Mouse (Mus musculus) lung, embryonic 15.5 days (tissue): ENCODE results near the gene Srpr. TPM values are rescaled to one million over a fixed set of nuclear protein-coding genes. Genes with fewer than 3 reads are reported as not detected.

Experiments used
- ATAC-seq: fragments of 200-750 bp; cut with Nextera tagmentation; 2 replicates; pipeline ENCODE4 v1.8.0; 2017; ENCODE audit warnings: moderate number of reproducible peaks, borderline replicate concordance; ENCODE audit not compliant: low FRiP score, low TSS enrichment; ENCODE audit errors: extremely low read depth
- H3K27ac ChIP-seq: fragments of 300-500 bp; sonication (generic); 2 replicates; pipeline ENCODE4 v1.5.1; 2015; ENCODE audit warnings: moderate library complexity, mild to moderate bottlenecking, inconsistent platforms
- H3K27me3 ChIP-seq: fragments of 300-500 bp; sonication (generic); 2 replicates; pipeline ENCODE4 v1.6.1; 2015; ENCODE audit warnings: inconsistent platforms
- H3K36me3 ChIP-seq: fragments of 300-500 bp; sonication (generic); 2 replicates; pipeline ENCODE4 v1.6.1; 2015; ENCODE audit warnings: inconsistent platforms
- H3K4me1 ChIP-seq: fragments of 300-500 bp; sonication (generic); 2 replicates; pipeline ENCODE4 v1.6.1; 2015; ENCODE audit warnings: inconsistent platforms
- H3K4me2 ChIP-seq: fragments of 300-500 bp; sonication (generic); 2 replicates; pipeline ENCODE4 v1.6.1; 2015; ENCODE audit warnings: inconsistent platforms, mild to moderate bottlenecking, moderate library complexity
- H3K4me3 ChIP-seq: fragments of 300-500 bp; sonication (generic); 2 replicates; pipeline ENCODE4 v1.5.1; 2015; ENCODE audit warnings: mild to moderate bottlenecking, inconsistent platforms
- H3K9ac ChIP-seq: fragments of 300-500 bp; sonication (generic); 2 replicates; pipeline ENCODE4 v1.6.1; 2015; ENCODE audit warnings: inconsistent platforms
- H3K9me3 ChIP-seq: fragments of 300-500 bp; sonication (generic); 2 replicates; pipeline ENCODE4 v1.6.1; 2016; ENCODE audit warnings: inconsistent platforms
- WGBS: fragments of 180-500 bp; shearing (Covaris S2); methylation state at CpG from one replicate; pipeline ENCODE4 v1.1.7; 2015; 5-methylcytosine and 5-hydroxymethylcytosine counted together
- polyA plus RNA-seq: library from polyadenylated mRNA; unstranded; fragments of >200 nt; fragmentation: Nextera tagmentation; extraction: Ambion mirVana; gene quantifications from 2 replicates; pipeline ENCODE4 v1.2.1, GENCODE M21; 2015

The Srpr gene
- polyA plus RNA-seq, 1 experiment from 2014 or later = 118 TPM

- Histone ChIP-seq H3K27me3 (no peaks in the 10 kb centered on the region), H3K4me3 (no peak overlapping the region), H3K9ac (no peak overlapping the region), H3K9me3 (no peaks in the 10 kb centered on the region), H3K36me3 (no peaks in the 10 kb centered on the region), H3K4me1 (peaks cover 8% of the 10 kb centered on the region; the same call in 1 of the 2 replicates), H3K27ac (no peak overlapping the region), H3K4me2 (no peak overlapping the region)
- no peak for ATAC-seq
- 55% methylated on average over 4 of the region's 4 CpGs for WGBS
Observed at GRCm38 (mm10) chr9:35290916-35291315, 90.9 kb downstream of the Srpr start.

DNA sequence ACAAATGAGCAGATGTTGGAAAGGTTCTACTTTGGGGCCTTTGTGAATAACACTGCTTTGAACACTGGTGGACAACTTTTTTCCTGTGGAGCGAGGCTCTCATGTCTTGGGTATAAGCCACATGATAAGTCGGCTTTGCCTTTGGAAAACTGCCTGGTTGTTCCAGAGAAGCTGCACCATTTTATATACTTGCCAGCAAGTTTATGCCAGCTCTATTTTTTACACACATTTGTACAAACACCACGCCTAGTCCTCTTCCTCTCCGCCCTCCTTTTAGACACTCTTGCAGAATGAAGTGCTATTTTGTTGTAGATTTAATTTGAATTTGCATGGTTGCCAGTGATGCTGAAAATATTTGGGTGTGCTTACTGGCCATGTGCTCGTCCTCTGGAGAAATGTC lies 93.5 kb downstream of the Srpr start:
- no peaks in the 10 kb centered on the region for H3K9me3 ChIP-seq
- no peak overlapping the region for H3K9ac ChIP-seq
- H3K4me2 ChIP-seq = no peak overlapping the region
- H3K27me3 ChIP-seq = no peaks in the 10 kb centered on the region
- no peaks in the 10 kb centered on the region for H3K36me3 ChIP-seq
- H3K27ac ChIP-seq = no peak overlapping the region
- WGBS = 68% methylated on average over 5 of the region's 5 CpGs
- H3K4me1 ChIP-seq = 0 out of 2 replicates have a peak, but pooled peaks cover 4% of the 10 kb centered on the region
- ATAC-seq = no peak
- H3K4me3 ChIP-seq = no peak overlapping the region

Other genes with a start within 250 kb of the Srpr start
- 36.4 and 37.4 TPM in 2 replicates for gene St3gal4, start 80.9 kb upstream of the Srpr start, polyA plus RNA-seq
- 92.6 and 93.1 TPM in 2 replicates for gene Dcps, start 24.1 kb upstream of the Srpr start, polyA plus RNA-seq
- gene Tirap, start 116 bp downstream of the Srpr start, polyA plus RNA-seq = 10.6 and 14.0 TPM in 2 replicates
- 37.9 and 43.0 TPM in 2 replicates for gene Foxred1, start 10.9 kb downstream of the Srpr start, polyA plus RNA-seq
- gene Fam118b, start 67.6 kb downstream of the Srpr start, polyA plus RNA-seq = 35.9 and 36.7 TPM in 2 replicates
- gene Rpusd4, start 67.7 kb downstream of the Srpr start, polyA plus RNA-seq = 24.3 and 27.7 TPM in 2 replicates
- gene Cdon, start 221.0 kb downstream of the Srpr start, polyA plus RNA-seq = 3.9 and 4.7 TPM in 2 replicates